Mouse (Mus musculus): ENCODE measurements around the gene Kcnn1.
"Not testable (repeated sequence)": the region's sequence is repeated elsewhere in the genome, so short reads cannot be mapped to it uniquely, and the experiment has no call there.

The Kcnn1 gene

DNA sequence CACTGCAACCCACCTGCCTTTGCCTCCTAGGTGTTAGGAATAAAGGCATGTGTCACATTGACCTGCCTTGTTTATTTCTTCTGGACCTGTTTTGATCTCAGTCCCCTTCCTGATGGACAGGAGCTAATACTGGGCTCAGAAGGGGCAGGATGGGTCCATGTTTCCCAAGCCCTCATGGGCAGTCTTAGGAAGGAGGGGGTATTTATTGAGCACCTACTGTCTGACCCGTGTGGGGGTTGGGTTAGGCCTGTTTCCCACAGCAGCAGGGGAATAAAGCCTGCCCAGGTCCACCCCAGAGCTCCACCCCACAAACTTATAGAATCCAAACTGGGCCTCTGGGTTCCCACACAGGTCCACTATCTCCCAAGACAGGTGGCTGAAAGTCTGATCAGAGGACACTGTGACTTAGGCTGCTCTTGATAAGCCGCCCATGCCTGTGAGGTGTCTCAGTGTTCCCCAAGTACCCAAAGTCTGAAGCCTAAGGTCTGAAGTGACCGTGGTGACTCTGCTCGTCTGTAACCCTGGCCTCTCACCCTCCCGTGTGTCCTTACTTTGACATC is 19.8 kb downstream of the Kcnn1 start:
- DNase-seq (ENCODE audit: low spot score in 2 of 2), result peak; percentile 43

GRCm38 (mm10) chr8:70842484-70842883 is 20.6 kb downstream of the Kcnn1 start:
- DNase-seq (ENCODE audit: low spot score in 2 of 2), result no peak

DNA sequence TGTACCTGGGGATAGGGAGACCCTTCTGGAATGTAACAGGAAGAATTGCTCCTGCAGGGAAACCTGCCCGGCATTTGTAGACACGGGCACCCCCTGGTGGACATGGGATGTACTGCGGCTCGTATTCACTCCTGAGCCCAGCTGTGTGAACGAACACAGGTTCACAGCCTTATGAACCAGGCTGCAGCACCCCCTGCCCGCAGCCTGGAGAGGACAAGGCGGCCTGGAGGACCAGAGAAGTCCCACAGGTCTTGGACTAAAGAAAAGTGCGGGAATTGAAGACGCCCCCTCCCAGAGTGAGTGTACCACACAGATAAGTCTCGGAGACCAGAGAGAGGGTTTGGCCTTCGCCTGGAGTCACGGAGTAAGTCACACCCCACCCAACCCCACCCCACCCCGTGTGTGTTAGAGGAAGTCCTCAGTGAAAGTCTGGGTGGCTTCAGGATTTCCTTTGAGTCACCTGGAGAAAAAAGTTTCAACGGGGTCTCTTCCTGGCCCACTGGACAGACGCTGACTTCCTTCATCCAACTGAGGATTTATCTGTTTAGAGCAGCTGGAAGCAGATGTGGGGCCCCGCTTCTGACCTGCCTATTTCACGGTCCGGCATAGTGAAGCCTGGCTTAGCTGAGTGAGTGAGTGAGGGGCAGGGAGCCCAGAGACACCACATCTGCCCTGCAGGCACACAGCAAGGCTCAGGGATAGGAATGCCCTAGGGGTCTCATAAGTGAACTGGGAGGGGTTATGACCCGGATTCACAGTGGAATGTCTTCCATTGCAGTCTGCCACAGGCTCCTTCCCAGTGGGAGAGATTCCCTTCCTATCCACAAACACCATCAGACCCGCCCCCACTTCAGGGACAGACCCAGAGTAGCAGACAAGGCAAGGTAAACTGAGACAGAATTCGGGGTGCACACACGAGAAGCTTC is 21.6 kb downstream of the Kcnn1 start:
- peak; percentile 87 to 92 for DNase-seq (ENCODE audit: low spot score in 2 of 2)

DNA sequence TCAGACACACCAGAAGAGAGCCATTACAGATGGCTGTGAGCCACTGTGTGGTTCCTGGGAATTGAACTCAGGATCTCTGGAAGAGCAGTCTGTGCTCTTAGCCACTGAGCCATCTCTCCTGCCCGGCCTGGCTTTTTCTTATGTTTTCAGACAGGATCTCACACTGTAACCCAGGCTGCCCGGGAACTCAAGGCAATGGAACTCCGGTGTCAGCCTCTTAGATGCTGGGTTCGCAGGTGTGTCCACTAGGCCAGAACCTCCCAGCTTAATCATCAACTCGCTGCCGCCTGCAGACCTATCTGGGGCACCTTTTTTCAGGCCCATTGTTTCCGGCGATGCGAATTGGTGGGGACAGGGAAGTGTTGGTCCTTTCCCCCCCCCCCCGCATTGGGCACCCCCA is 22.5 kb downstream of the Kcnn1 start:
- DNase-seq (ENCODE audit: low spot score in 2 of 2), result no peak

- peak; percentile 95 to 97 for DNase-seq (ENCODE audit: low spot score in 2 of 2)
Observed at GRCm38 (mm10) chr8:70839408-70840351, 23.4 kb downstream of the Kcnn1 start, which contains the start of gene Arrdc2. Arrdc2 (minus strand) TSS chr8:70839720.

- DNase-seq (ENCODE audit: low spot score in 2 of 2), result no peak
Observed at GRCm38 (mm10) chr8:70838654-70839407, 24.2 kb downstream of the Kcnn1 start.

- DNase-seq (ENCODE audit: low spot score in 2 of 2), result no peak
Observed at GRCm38 (mm10) chr8:70836666-70837065, 26.4 kb downstream of the Kcnn1 start.

- DNase-seq (ENCODE audit: low spot score in 2 of 2), result no peak
Observed at GRCm38 (mm10) chr8:70834071-70834470, 29.0 kb downstream of the Kcnn1 start.

GRCm38 (mm10) chr8:70833520-70833919 is 29.5 kb downstream of the Kcnn1 start:
- no peak for DNase-seq (ENCODE audit: low spot score in 2 of 2)

DNA sequence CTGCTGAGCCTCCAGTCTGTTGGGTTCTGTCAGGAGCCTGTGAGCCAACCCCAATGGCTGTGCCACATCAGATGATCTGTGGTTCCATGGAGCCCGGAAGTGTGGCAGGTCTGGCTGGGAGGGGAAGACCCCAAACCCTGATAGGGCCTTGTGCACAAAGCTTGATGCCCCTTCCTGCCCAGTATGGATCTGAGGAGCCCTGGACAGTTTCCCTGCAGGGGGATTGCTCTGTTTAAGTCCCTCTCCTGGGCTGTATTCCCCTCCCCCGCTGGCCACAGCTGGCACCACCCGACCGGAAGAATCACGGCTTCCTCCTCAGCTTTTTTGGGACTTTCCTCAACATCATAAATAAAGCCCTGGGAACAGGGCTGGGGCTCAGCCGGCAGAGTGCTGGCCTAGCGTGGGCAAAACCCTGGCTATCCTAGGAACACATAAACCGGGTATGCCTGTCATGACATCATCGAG is 30.0 kb downstream of the Kcnn1 start:
- DNase-seq (ENCODE audit: low spot score in 2 of 2), result no peak

- no peak for DNase-seq (ENCODE audit: low spot score in 2 of 2)
Observed at GRCm38 (mm10) chr8:70832371-70832770, 30.7 kb downstream of the Kcnn1 start.

DNA sequence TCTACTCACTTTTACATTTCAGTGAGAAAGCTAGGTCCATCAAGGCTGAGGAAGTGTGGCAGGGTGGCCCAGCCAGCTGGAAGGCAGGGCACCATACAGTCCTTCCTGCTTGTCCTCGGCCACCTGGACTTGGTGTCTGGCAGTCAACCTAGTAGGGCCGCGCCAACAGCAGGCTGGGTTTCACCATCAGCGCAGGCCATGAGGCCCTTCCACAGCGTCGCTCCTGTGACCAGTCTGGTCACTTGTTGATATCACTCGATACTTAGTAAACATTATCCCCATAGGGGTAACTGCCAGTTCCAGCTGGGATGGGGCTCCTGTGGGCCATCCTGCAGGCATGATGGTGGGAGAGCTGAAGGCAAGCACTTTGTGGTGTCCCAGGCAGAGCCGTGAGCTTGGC is 31.5 kb downstream of the Kcnn1 start:
- no peak for DNase-seq (ENCODE audit: low spot score in 2 of 2)

DNA sequence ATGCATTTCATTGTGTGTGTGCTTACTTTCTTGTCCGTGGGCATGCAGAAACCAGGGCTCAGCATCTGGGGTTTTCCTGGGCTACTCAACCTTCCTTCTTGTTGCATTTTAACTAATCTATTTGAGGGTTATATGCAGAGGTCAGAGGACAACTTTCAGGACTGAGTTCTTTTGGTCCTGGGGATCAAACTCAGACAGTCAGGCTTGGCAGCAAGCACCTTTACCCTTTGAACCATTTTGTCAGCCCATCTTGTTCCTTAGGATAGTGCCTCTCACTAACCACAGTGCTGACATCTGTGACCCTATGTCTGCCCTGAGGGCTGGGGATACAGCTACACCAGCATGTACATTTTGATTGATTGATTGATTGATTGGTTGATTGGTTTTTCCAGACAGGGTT is 35.3 kb downstream of the Kcnn1 start:
- no peak for DNase-seq (ENCODE audit: low spot score in 2 of 2)

DNA sequence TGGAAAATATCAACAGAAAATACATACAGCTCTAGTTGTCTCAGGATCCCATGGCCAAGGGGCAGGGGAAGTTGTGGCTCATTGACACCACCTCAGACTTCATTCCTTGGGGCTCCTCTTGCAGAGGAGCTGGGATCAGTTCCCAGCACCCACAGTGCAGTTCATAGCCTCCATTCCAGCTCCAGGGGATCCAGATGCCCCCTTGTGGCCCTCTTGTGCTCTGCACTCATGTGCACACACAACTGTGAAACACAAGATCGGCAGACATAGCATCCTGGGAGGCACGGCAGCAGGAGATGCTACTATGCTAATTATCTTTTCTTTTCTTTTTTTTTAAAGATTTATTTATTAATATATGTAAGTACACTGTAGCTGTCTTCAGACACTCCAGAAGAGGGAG is 36.0 kb downstream of the Kcnn1 start:
- DNase-seq (ENCODE audit: low spot score in 2 of 2), result no peak

- no peak for DNase-seq (ENCODE audit: low spot score in 2 of 2)
Observed at GRCm38 (mm10) chr8:70825816-70826215, 37.2 kb downstream of the Kcnn1 start.

- DNase-seq (ENCODE audit: low spot score in 2 of 2), result no peak
Observed at GRCm38 (mm10) chr8:70823802-70824201, 39.3 kb downstream of the Kcnn1 start.

GRCm38 (mm10) chr8:70822594-70822993 is 40.5 kb downstream of the Kcnn1 start:
- not testable (repeated sequence) for DNase-seq (ENCODE audit: low spot score in 2 of 2)

DNA sequence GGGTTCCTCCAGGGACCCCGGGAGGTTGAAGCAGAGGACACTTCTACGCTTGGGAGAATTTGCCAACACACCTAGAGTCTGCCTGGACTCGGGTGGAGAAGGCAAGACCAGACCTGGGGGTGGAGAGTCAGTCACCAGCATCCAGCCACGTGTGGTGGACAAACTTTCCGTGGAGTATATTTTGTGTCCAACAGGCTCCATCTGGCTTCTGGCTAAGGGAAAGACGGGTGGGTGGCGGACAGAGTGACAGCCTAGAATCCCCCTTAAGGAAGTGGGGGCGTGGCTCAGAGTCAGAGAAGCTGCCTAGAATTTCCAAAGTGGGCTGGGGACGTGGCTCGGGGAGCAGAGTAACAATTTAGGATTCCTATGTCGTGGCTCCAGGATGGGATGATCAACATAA is 41.1 kb downstream of the Kcnn1 start:
- no peak for DNase-seq (ENCODE audit: low spot score in 2 of 2)

DNA sequence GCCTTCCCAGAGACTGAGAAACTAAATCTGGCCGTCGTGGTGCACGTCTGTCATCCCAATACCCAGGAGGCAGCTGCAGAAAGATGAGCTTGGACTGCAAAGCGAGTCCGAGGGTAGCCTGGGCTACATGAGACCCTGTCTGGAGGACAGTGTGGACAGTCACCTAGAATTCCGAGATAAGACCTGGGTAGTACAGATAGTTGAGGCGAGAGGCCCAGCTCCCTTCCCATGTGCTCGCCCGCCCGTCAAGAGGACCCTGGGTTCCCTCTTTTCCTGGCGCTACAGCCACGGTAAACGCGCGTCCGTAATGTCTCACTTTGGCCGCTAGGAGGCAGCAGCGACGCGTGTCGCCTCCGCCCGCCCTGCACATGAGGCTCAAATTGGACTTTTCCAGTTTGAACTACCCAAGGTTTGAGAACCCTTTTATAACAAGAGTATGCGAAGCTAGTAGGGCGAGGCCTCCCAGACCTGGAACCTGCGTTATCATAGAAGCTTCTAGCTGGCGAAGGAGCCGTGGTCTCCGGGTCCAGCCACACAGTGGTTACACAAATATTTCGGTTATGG is 41.6 kb downstream of the Kcnn1 start:
- peak; percentile 51 to 72 for DNase-seq (ENCODE audit: low spot score in 2 of 2)

GRCm38 (mm10) chr8:70820101-70820935 is 42.7 kb downstream of the Kcnn1 start:
- no peak for DNase-seq (ENCODE audit: low spot score in 2 of 2)
